Mouse (Mus musculus) kidney, adult 11 months (tissue): ENCODE measurements around the gene Igfn1.

ENCODE experiments used
- DNase-seq: peaks from one replicate; pipeline ENCODE4 v3.0.0; 2022

Igfn1 gene

GRCm38 (mm10) chr1:136006292-136006748 is at the start of gene Igfn1:
Gene Igfn1 (minus strand): TSS chr1:136006342.
- no peak for DNase-seq

- no peak for DNase-seq
Observed at GRCm38 (mm10) chr1:136055771-136056170, 49.6 kb upstream of the Igfn1 start.

GRCm38 (mm10) chr1:136052547-136052946 is 46.4 kb upstream of the Igfn1 start, which contains the start of gene Cacna1s:
Gene Cacna1s (plus strand): TSS chr1:136052750.
- no peak for DNase-seq

GRCm38 (mm10) chr1:136051465-136051864 is 45.3 kb upstream of the Igfn1 start:
- peak; percentile 64 for DNase-seq

GRCm38 (mm10) chr1:136051013-136051315 is 44.8 kb upstream of the Igfn1 start:
- no peak for DNase-seq

- no peak for DNase-seq
Observed at GRCm38 (mm10) chr1:136050312-136051012, 44.3 kb upstream of the Igfn1 start, which contains the start of gene Ascl5. Gene Ascl5 (plus strand): TSS chr1:136050804.

- no peak for DNase-seq
Observed at GRCm38 (mm10) chr1:136047894-136048293, 41.8 kb upstream of the Igfn1 start.

GRCm38 (mm10) chr1:136047432-136047831 is 41.3 kb upstream of the Igfn1 start:
- DNase-seq = no peak

GRCm38 (mm10) chr1:136045774-136046173 is 39.6 kb upstream of the Igfn1 start:
- peak; percentile 19 for DNase-seq

GRCm38 (mm10) chr1:136040874-136041273 is 34.7 kb upstream of the Igfn1 start:
- DNase-seq = no peak

GRCm38 (mm10) chr1:136040452-136040851 is 34.3 kb upstream of the Igfn1 start:
- DNase-seq = no peak

GRCm38 (mm10) chr1:136038746-136039538 is 32.8 kb upstream of the Igfn1 start:
- DNase-seq = no peak

- DNase-seq = no peak
Observed at GRCm38 (mm10) chr1:136032961-136033360, 26.8 kb upstream of the Igfn1 start.

GRCm38 (mm10) chr1:136031697-136032096 is 25.6 kb upstream of the Igfn1 start:
- peak; percentile 63 for DNase-seq

- DNase-seq = no peak
Observed at GRCm38 (mm10) chr1:136030201-136030600, 24.1 kb upstream of the Igfn1 start.

- DNase-seq = peak; percentile 61
Observed at GRCm38 (mm10) chr1:136018390-136019189, 12.4 kb upstream of the Igfn1 start.

GRCm38 (mm10) chr1:136017907-136018313 is 11.8 kb upstream of the Igfn1 start:
- peak; percentile 94 for DNase-seq

GRCm38 (mm10) chr1:136017307-136017706 is 11.2 kb upstream of the Igfn1 start:
- no peak for DNase-seq

GRCm38 (mm10) chr1:136014796-136015502 is 8.8 kb upstream of the Igfn1 start:
- no peak for DNase-seq

- no peak for DNase-seq
Observed at GRCm38 (mm10) chr1:136013513-136013912, 7.4 kb upstream of the Igfn1 start.

GRCm38 (mm10) chr1:136010247-136010646 is 4.1 kb upstream of the Igfn1 start:
- no peak for DNase-seq

- DNase-seq = no peak
Observed at GRCm38 (mm10) chr1:136008159-136008533, 2.0 kb upstream of the Igfn1 start.
